Mouse (Mus musculus) embryo, embryonic 10.5 days (tissue): Measurements from ENCODE around the gene Rap1a.

Source experiments
- DNase-seq: peaks from one replicate; pipeline ENCODE4 v3.0.0-alpha.2; 2015; ENCODE audit warnings: low spot score

The Rap1a gene

GRCm38 (mm10) chr3:105688536-105688935, 112.6 kb downstream of the Rap1a start:
- DNase-seq = no peak

DNA sequence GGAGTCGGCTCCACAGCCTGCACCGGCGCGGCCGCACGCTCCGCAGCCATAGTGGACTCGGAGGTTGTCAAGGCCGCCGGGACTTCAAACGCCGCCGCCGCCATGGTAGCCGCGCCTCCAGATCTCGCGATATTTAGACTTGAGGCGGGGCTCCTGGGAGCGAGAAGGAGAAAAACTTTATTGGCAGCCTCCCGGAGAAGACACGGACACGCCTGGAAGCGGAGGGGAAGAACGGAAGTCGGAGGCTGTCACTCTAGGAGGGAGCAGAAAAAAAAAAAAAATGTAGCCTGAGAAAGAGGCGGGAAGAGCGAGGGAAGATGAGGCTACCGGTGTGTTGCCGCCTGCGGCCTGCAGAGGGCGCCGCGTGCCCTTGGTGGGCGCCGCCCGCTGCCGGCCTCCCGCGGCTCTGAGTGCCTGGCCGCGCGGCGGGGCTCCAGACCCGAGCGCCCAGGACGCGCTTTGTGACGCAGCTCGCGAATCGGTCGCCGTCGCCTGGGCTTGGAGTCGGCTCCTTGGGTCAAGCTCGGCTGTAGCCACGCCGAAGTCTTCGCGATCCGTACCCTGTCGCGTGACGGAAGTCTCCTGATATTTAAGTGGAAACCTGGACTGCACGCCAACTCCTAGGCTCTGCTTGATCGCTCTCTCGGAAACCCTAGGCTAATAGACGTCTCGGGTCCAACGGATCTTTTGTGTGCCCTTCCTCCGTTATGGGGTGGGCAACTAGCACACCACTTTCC, 113.6 kb downstream of the Rap1a start, which contains the start of gene Ddx20:
Gene Ddx20 (minus strand): TSS at position 251 of the 737 bp plus-strand sequence.
- DNase-seq = peak; percentile 99

- peak; percentile 36 for DNase-seq
These were observed 114.5 kb downstream of the Rap1a start for GRCm38 (mm10) chr3:105686394-105687323.

- no peak for DNase-seq
These were observed 120.8 kb downstream of the Rap1a start for GRCm38 (mm10) chr3:105680346-105680745.
